Mouse (Mus musculus) bone marrow macrophage, adult 2 months (primary cell): ENCODE measurements around the gene Olfr186.

Experiments
- CTCF ChIP-seq: IDR thresholded peaks from 2 replicates; pipeline ENCODE4 v1.5.1; 2012; ENCODE audit warnings: low read depth, mild to moderate bottlenecking, low read length, moderate library complexity
- POLR2A ChIP-seq: IDR thresholded peaks from 2 replicates; pipeline ENCODE4 v1.6.1; 2012; ENCODE audit warnings: mild to moderate bottlenecking, low read depth, low read length, borderline replicate concordance

DNA sequence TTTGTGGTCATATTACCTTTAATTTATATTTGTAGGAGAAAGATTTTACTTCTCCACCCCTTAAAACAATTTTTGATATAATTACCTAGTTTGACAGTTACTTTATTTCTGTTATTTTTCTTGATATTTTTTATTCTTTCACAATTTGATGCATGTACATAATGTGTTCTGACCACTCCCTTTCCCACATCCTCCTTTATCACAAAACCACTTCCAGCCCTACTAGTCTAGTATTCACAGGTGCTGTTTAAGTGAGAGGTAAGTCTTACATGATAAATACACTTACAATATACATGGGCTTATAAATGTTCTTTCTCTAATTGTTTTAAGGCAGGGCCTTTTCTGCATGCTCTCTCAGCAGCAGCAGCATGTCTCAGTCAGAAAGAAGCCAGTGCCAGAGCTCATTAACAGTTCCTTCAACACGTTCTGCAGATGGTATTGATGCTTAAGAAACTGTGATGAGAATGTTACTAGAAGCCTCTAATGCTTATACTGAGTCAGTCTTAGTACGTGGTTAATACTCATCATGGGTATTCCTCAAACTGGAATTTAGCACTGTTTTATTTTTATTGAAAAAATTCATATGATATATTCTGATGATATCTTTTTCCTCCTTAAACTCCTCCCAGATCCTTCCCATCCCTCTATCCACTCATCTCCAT lies 16.6 kb downstream of the Olfr186 start:
- TF ChIP-seq CTCF (no peak), POLR2A (no peak)
